Mouse (Mus musculus) kidney, adult 2 months (tissue): ENCODE measurements around the gene Thy1.

Source experiments
- CTCF ChIP-seq: fragments of 200-500 bp; conservative IDR thresholded peaks from 2 replicates; pipeline ENCODE4 v1.5.1; 2011; ENCODE audit warnings: low read depth, mild to moderate bottlenecking, control low read depth, low read length, moderate library complexity, mixed read lengths; ENCODE audit not compliant: insufficient read depth, insufficient read length
- POLR2A ChIP-seq: fragments of 200-500 bp; IDR thresholded peaks from one replicate; pipeline ENCODE4 v1.6.1; 2011; ENCODE audit warnings: low read depth, low read length, control low read depth

DNA sequence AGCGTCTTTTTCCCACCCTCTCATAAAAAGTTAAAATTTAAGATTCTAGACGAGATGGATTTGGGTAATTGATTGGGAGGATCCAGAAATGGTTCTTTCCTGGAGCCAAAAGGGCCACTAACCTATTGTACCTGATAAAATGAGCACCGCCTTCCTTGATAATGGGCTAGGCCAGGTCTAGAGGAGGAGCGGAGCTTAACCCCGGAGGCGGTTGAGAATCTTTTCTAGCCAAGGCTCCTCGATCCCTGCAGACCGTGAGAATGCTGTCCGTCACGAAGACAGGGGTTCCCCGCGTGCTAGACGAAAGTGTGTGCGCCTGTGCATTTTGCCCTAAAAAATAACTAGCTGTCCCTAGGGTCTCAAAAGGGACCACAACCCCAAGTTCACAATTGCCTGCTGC is 41.1 kb downstream of the Thy1 start:
- no peak for TF ChIP-seq CTCF
- TF ChIP-seq POLR2A, result no peak
